Mouse (Mus musculus) hindlimb bud, embryonic 11.5 days (tissue): ENCODE measurements around the gene Slc26a11.

ENCODE experiments used
- DNase-seq: peaks from one replicate; pipeline ENCODE4 v3.0.0-alpha.2; 2012; ENCODE audit warnings: low read depth, low spot score; ENCODE audit errors: extremely low spot score

Gene Slc26a11

DNA sequence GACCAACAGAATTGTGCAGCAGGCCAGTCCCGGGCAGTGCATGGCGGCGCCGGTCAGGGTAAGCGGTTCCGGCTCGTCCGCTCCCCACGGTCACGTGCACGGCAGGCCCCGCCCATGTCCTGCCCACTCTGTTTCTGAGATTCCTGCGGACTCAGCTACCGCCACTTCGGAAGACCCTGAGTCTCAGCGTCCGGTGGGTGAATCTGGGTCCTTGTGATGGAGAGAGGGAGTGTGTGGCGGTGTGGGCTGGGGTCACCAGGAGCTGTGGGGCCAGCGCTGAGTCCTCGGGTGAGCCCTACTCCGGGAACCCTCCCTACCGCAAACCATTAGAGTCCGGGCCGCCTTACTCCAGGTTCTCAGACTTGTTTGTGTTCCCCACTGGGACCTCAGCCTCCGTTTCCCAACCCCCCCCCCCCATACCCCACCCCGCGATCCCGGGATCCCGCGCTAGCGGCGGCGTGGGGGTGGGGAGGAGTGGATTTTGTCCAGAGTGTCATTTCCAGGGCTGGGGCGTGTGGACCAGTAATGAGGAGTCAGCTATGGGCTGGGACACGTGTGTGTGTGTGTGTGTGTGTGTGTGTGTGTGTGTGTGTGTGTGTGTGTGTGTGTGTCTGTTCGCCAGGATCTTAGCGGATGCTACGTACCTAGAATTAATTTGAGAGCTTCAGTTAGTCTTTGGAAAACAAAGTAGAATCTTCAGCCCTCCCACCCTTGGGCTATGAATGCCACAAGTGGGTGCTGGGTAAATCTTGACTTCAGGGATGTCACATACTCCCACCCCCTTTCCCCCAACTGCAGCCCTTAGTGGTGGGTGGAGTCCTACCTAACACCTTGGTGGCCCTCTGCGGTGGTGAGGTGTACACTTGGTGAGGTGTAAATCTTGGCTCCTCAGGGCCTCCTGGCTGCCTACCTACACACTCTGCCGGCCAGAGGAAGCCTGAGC is at the start of gene Slc26a11, which contains the start of gene Sgsh:
Gene Slc26a11, plus strand, starts transcription at position 115 of the 943 bp plus-strand sequence.
Gene Sgsh, minus strand, starts transcription at position 94 of the 943 bp plus-strand sequence.
- DNase-seq: peak; percentile 37

DNA sequence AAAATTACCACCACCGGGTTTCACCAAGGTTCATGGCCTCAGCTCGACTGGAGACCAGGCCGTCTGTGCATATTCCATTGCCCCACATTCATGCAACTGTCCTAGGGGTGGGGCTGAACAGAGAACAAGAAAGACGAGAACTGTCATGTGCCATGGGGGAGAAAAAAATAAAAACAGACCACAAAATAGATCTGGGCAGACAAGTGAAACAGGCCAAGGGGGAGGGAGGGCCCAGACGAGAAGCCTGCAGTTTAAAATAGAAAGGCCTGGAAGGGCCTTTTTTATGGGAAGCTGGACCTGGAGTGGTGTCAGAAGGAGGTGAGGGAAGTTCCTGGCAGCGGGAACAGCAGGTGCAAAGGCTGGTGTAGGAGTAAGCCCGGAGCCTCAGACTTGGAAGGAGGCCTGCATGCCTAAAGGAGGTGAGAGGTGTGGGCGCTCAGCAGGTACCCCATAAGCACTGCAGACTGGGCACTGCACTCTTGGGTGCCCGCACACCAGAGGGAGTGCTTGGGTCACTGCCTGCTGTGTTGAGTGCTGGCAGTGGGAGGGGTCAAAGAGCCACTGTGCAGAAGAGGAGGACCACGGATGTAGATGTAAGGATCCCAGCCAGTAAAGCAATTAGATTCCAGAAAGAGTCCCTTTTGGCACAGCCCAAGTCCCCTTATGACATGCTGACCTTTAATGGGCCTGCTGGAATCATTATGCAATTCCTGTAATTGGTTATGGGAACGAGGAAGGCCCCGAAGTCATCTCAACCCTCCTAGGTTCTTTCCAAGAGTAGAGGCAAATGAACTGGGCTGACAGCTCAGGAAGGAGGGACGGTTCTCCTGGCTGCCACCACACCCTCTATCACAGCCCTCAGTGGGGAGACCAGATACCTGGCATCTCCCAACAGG is 48.3 kb upstream of the Slc26a11 start:
- DNase-seq: no peak

DNA sequence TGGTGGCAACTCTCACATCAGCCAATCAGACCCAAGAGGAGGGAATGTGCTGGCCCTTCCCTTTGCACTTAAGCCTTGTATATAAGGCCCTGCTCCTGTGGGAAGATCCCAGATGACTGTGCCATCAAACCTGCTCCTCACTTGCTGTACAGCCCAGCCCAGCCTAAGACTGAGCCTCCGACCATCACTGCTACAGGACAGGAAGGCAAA is 47.8 kb upstream of the Slc26a11 start, which contains the start of gene Card14:
Gene Card14, plus strand, starts transcription at position 111 of the 210 bp plus-strand sequence.
- DNase-seq: no peak

DNA sequence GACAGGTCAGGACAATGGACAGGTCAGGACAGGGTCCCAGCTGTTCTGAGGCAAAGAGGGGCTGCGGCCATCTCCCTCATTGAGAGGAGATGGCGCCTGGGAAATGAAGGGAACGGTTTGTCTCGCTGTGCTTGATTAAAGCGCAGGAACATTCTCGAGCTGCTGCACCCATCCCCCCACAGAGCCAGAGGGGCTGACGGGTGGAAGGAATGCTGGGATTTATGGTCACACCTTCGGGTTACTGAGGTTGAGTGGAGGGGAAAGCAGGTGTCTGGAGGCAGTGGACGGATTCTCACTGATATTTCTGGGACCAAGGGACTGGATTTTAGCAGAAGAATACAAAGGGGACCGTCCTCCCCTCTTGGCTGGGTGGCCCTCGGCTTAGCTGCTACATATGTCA is 47.4 kb upstream of the Slc26a11 start:
- no peak for DNase-seq

DNA sequence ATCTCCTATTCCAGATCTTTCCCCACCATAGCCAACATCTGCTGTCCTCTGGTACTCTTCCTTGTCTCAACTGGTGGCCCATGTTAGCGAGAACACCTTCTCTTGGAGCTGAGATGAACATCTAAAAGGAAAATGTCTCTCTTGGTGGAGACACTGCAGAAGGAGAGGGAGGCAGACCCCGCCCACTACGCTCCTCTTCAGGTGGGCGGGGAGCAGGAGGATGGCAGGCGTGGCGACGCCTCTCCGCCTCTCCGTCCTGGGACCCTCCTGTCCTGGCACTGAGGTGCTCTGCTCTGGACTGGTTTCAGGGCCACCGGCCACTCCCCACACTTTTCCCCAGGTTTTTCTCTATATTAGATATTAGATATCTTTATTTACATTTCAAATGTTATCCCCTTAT is 44.7 kb upstream of the Slc26a11 start:
- DNase-seq: no peak

DNA sequence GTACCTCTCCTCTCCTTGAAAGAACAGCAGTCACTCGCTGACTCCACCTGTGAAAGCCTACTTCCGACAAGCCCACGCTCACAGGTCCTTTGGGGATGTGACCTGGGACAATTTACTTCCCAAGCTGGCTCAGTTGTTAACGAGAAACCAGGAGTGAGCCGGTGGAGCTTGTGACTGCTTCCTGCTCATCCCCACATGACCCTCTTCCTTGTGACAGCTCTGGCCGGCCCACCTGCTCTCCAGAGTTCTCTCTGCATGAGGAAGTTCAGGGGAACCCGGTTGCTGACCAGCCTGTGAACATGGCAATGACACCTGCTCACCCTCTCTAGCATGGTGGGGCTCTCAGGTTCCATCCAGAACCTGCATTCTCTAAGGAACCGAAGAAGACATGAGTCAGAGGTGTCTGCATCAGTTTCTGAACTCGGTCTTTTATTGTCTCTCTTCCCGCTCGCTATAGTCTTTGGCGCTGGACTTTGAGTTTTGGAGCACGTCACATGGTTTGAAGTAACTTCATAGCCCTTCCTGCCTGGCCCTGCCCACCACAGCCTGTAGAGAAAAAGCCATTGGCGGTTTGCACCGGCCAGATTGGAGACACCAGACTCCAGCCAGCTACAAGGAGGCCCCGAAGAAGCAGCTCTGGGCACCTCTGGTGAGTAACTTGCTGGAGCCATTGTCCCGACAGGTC is 41.0 kb upstream of the Slc26a11 start:
- no peak for DNase-seq

DNA sequence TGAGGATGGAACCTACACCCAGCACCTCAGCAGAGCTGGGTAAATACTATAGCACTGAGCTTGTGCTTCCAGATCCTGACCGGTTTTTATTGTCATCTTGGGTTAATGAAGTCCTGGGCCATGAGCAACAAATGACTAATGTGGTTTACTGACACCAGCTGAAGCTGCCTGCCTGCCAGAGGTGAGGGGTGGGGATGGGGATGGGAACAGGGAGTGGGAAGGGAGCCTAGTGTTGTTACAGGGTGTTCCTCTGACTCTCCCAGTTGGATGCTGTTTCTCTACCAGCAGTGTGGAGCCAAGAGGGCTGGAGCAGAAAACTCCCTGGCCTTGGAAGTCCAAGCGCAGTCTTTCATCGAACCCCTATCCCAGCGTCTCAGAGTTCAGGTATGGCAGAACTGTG is 38.6 kb upstream of the Slc26a11 start:
- DNase-seq: no peak

DNA sequence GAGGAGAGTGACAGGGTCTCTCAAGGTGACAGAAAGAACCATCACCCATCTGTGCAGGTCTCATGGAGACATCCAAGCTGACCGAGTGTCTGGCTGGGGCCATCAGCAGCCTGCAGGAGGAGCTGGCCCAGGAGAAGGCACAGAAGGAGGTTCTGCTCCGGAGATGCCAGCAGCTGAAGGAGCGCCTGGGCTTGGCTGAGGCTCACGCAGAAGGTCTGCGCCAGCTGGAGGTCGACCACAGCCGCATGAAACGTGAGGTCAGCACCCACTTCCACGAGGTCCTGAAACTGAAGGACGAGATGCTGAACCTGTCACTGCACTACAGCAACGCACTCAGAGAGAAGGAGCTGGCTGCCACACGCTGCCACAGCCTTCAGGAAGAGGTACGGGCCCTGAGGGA is 32.8 kb upstream of the Slc26a11 start:
- no peak for DNase-seq

DNA sequence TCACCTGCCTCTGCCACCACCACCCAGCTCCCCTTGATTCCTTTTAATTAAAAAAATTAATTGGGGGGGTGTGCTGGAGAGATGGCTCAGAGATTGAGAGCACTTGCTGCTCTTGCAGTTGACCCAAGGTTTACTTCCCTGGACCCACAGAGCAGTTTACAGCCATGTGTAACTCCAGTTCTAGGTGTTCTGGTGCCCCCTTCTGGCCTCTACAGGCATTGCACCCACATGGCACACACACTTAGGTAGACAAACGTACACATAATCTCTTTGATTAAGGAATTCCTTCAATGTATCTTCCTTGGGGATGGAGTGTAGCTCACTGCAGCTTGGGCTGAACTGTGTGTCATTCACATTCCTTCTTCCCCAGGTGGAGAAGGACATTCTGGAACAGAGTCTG is 30.3 kb upstream of the Slc26a11 start:
- no peak for DNase-seq

DNA sequence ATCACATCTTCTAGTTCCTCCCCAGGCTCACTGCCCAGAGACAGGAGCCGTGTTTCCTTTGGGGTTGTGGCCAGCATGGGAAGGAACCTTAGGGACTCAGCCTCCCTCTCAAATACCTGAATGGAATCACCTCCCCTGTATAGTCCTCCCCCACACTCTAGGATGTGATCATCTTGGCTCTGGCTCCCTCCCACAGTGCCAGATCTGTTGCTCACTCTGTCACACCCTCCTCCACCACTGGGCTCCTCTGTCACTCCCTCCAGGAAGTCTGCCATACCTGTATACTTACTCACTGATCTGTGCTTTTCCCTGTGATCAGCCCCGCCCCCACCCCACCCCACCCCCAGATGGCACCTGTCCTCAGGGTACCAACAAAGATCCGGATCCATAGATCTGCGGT is 24.8 kb upstream of the Slc26a11 start:
- DNase-seq: no peak

DNA sequence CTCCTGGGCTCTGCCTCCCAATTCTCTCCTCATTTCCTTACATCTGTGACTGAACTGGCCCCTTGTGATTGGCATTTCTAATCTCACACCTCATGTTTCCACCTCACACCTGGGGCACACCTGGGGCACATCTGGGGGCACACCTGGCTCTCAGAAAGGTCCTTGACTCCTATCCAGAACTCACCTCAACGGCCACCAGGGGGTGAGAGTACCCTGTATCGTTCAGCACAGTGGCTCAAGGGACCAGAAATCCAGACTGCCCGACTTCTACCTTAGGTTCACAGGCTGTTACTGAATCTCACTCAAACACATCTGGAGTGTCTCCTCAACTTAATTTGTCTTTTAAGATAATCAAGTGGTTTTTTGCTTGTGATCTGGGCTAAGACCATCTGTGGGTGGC is 23.4 kb upstream of the Slc26a11 start:
- no peak for DNase-seq

DNA sequence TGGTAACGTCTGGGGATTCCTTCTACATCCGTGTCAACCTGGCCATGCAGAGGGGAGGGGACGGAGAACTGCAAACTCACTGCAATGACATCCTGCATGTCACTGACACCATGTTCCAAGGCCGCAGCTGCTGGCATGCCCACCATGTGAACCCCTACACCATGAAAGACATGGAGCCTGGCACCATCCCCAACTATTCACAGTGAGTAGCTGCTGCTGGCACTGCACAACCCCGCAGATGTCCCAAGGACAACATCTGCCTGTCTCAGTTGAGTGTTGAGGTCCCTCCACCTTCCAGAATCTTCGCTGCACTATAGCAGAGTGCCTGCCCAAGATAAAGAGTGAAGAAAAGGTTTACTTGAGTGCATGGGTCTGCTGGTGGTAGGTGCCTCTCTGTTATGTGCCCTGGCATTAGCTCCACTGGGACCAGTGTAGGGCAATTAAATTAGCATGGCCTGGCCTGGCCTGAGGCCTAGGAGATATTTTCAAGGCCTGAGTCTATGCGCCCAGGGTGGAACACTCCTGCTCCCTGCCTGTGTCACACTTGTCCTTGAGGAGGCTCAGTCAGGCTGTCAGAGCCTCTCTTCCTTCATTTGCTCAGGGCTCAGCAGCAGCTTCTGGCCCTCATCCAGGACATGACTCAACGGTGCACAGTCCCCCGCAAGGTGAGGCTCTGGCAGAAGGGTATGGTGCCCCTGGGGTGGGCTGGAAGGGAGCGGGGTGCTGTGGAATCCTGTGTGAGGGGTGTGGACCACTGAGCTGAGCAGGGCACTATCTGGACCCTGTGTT is 16.9 kb upstream of the Slc26a11 start:
- no peak for DNase-seq

DNA sequence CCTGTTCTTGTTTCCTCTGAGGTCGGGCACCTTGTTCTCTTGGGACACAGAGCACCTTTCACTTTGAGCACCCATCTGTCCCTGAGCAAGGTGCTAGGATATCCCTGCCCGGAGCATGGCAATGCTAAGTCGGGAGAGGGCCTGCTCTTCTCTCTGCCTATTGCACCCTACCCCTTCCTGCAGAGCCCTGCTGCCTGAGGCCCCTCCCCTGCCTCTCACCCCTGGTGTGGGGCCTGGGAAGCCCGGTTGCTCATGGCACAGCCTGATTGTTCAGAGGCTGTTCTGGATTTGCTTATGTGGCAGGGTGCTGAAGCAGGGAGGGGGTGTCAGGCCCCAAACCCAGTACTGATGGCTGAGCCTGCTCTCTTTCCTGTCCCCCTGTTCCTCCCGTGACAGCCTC is 16.2 kb upstream of the Slc26a11 start:
- DNase-seq: no peak

DNA sequence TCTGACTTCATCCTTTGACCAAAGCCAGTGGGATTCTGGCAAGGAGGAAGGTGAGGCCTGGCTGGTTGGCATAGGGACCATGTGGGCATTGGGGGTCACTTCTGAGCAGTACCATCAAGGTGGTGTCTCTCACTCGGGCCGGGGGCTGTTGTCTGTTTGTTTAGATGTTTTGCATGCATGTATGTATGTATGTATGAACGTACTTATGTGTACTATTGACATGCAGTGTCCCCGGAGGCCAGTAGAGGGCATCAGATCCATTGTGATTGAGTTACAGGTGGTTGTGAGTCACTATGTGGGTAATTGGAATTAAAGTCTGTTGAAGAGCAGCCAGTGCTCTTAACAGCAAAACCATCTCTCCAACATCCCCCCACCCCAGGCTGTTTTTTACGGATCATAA is 15.7 kb upstream of the Slc26a11 start:
- peak; percentile 70 for DNase-seq

DNA sequence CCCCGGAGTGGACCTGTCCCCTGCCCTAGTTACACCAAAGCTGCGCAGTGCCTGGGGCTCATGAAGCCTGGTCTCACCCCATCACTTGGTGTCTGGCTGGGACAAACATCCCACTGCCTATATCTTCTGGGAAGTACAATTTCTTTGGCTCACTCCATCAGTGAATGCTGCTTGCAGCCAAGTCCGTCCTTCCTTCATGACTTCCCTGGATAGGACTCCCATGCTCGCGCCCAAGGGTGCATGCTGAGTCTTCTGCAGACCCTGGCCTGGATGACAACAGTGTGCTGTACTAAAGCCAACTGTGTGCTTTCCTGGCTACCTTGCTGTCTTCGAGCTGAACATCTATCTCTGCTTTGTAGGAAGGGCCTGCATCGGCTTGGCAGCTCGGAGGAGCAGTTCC is 11.2 kb upstream of the Slc26a11 start:
- no peak for DNase-seq

DNA sequence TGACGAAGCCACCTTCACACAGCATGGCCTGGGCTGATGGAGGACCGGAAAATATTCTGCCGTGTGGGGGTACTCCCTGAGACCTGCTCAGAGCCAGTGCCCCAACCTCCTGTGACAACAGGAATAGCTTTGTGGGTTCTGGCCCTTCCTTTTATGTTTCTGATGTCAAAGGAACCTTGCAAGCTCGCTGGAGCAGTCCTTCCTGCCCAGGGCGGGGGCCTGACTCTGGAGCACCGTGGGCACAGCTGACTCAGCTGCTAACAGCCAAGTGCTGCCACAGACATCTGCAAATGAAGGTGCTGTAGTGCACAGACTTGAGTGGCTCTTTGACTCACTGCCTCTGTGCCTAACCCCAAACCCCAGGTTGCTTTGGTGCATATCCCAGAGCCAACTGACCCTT is 10.5 kb upstream of the Slc26a11 start:
- DNase-seq: no peak

DNA sequence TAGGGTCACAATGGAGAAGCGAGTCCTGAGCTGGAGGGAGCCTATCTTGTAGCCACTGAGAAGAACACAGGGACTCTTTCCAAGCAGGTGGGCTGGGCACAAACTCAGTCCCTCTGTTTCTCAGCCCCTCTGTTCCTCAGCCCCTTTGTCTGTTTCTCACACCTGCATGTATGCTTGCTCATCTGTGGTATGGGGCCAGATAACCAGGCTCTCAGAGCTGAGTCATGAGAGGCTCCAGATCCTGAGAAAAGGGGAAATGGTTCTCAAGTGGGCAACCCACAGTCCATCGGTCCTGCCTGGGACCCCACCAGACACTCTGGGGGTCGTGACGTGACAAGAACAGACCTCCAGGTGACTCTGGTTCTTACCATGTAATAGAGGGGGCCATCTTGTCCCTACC is 8.2 kb upstream of the Slc26a11 start:
- no peak for DNase-seq

DNA sequence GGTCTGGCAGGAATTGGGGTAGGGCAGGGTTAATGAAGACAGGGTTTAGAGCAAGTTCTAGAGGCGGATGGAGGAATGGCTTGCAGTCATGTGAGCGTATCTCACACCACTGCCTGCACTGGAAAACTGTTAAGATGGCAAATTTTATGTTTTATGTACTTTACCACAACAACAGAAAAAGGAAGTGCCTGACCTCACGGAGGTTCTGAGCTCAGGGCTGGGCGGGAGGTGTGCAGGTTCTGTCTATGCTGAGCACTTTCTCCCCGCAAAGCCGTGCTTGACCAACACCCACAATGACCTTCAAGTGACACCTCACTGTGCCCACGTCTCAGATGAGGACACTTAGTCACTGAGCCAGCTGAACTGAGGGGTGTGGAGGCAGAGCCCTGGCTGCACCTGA is 3.2 kb upstream of the Slc26a11 start:
- no peak for DNase-seq

DNA sequence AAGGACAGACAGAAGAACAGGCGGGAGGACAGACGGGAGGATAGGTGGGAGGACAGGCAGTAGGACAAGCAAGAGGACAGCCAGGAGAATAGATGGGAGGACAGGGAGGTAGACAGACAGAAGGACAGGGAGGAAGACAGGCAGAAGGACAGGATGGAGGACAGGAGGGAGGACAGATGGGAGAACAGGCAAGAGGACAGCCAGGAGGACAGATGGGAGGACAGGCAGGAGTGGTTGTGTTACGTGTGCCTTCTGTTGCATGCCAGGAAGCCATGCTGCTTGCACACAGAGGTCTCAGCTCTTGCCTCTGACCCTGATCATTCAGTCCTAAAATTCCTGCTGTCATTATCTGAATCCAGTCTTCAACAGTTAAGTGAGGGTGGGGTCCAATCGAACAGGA is 1.4 kb upstream of the Slc26a11 start:
- no peak for DNase-seq

DNA sequence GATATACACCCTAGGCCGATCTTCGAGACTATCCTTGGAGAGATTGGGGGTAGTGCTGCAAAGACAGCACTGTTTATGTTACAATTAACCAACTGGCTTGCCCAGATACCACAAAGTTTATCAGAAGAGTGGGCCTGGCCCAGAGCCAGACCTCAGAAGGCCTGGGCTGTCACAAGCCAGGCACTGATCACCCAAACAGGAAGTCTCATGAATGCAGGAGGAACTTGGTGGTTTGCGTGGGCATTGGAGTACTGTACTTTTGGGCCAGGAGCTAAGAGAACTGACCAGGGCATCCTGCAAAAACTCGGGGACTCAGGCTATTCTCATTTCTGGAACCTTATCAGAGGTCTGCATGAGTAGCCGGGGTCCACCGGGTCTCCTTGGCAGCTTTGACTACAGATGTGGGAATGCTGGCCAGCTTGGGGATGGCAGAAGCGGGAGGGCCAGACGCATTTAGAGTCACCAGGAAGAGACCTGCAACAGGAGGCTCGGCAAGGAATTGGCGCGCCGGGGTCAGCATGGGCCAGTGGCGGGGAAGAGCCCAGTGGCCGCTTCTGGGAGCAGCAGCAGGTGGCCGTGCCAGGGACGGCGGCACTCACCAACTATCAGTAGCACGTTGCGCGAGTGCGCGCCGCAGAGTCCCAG is 437 bp upstream of the Slc26a11 start:
- DNase-seq: no peak
